Mouse (Mus musculus): ENCODE measurements around the gene 1110008P14Rik.
A peak's percentile ranks its signal among the peaks of the same experiment; 100 is the strongest.

The 1110008P14Rik gene

GRCm38 (mm10) chr2:32381775-32382223 is at the start of gene 1110008P14Rik:
Gene 1110008P14Rik (minus strand): TSS chr2:32381938.
- DNase-seq (ENCODE audit: low read depth) = no peak

GRCm38 (mm10) chr2:32430701-32431676 is 49.3 kb upstream of the 1110008P14Rik start:
- peak; percentile 79 for DNase-seq (ENCODE audit: low read depth)

- no peak for DNase-seq (ENCODE audit: low read depth)
Measured at GRCm38 (mm10) chr2:32429215-32429891, 47.6 kb upstream of the 1110008P14Rik start.

DNA sequence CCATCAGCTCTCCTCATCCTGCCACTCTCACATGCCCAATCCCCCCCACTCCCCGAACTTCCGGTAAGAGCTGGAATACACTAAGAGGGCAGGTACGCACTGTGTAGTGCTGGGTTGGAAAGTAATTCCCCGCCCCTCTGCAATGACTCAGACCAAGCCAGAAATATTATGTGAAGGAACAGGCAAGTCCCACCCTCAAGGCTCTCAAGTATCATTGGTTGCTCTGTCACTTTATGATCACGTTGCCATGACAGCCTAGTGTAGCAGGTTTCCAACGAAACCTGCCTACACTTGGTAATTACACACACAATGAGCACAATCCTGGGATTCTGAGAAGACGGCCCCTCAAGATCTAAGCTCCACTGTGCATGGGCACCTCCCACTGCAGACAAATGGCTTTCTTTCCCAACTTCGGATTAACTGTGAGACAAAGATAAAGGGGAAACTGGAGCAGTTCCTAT is 46.6 kb upstream of the 1110008P14Rik start:
- no peak for DNase-seq (ENCODE audit: low read depth)

DNA sequence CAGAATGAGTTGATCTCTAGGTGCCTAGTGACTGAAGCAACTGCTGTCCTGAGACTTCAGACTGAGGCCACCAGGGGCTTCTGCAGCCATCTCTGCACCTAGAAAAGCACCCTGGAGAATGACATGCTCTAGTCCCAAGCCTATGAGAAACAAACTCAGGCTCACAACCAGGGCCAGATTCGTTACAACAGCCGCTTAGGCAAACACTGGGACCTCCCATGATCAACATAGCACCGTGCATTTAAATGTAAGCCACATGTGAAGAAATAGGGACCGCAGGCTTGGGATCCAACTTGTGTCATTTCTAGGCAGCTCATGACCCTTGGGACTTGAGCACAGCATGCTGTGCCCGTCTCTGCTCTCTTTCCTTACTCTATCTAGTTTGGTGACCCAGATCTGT is 46.0 kb upstream of the 1110008P14Rik start:
- no peak for DNase-seq (ENCODE audit: low read depth)

- DNase-seq (ENCODE audit: low read depth) = no peak
Measured at GRCm38 (mm10) chr2:32426141-32426540, 44.4 kb upstream of the 1110008P14Rik start.

DNA sequence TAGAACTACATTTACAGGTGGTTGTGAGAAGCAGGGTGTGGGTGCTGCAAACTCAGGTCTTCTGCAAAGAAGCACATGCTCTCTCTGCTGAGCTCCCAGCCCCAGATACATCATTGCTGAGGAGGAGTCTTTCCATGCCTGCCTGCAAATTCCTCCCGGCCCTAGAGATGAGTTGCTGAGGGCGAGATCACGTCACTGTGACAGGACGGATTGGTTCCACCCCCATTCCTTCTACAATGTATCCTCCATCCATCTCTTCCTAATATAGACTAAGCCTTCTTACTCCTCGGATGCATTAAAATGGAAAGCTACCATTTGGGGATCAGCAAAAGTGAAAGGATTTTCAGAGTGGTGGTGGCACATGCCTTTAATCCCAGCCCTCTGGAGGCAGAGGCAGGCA is 43.8 kb upstream of the 1110008P14Rik start:
- no peak for DNase-seq (ENCODE audit: low read depth)

DNA sequence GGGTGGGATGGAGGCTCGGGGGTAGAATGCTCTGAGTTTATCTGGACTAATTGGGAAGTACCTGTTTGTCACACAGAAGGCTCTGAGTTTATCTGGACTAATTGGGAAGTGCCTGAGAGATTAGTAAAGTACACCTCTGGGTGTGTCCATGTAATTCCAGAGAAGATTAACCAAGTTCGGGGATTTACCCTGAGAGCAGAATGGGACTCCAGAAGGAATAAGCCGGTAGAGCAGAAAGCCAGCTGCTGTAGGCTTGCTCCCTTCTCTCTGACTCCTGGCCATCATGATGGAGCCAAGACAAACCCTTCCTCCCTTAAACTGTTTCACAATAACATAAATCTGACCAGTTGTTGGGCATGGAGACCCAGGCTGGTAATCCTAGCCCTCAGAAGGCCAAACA is 43.1 kb upstream of the 1110008P14Rik start:
- no peak for DNase-seq (ENCODE audit: low read depth)

DNA sequence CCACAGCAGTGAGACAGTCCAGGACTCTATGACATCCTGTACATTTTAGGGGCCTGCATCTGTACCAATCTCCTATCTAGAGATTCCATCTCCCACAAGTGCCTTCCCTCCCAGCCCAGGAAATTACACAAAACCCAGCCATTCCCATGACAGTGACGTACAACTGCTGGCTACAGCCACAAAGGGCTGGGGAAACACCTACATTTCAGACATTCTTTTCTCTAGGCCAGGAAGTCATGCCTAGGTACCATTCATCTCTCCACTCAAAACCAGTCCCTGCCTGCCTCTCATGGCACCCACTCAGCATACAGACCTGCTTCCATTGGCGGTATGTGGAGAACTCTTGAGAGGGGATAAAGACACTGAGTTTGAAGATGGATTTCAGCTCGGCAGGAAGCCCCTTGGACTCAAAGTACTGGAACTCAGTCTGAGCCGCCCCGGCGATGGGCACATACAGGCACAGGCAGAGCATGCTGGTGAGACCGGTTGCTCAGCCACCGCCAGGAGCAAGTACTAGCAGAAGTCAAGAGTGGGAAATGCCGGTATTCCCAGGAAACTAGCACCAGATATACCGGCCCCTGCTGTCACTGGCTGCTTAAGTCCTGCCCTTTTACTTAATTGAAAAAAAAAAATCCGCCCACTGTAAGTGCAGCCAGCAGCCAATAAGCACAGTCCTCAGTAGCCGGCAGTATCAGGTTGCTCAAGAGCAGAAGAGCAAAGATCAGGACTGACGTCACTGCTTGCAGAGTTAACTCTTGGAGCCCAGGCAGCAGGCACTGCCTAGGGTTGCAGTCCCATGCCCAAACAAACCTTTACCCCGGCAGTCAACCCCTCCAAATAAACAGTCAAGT is 42.0 kb upstream of the 1110008P14Rik start:
- no peak for DNase-seq (ENCODE audit: low read depth)

DNA sequence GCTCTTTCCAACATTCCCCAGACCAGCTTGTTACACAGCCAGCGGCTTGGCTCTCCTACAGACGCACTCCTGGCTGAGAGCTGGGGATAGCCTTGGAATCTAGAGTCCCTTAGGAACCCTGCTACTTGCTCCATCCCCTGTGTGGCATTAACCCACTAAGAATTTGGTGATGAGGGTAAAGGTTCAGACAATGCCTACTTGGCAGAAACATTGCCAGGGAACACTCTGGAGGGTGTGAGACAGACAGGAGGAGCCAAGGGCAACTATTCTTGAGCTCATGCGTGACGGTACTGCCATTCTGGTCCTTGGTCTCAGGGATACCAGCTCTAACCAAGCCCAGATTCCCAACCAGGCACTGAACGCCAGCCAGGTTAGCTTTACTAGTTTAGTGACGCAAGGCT is 40.1 kb upstream of the 1110008P14Rik start:
- DNase-seq (ENCODE audit: low read depth) = no peak

GRCm38 (mm10) chr2:32420647-32421046 is 38.9 kb upstream of the 1110008P14Rik start:
- no peak for DNase-seq (ENCODE audit: low read depth)

GRCm38 (mm10) chr2:32420066-32420608 is 38.4 kb upstream of the 1110008P14Rik start:
- DNase-seq (ENCODE audit: low read depth) = no peak

DNA sequence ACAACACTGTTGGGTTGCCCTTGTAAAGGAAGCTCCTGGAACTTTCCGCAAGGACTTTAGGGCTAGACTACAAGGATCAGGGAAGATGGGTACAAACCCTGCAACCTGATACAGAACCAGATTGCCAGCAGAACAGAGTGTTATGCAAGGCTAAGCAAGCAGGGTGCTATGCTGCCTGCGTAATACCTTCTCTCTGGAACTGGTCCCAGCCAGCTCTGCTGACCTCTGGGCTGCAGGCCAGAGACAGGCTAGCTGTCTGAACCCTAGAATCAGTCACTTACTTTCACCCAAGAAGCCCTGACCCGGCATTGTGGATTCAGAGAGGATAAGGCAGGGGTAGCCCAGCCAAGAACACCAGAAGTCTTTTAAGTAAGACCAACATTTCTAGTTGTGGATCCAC is 37.6 kb upstream of the 1110008P14Rik start:
- DNase-seq (ENCODE audit: low read depth) = peak; percentile 82

- DNase-seq (ENCODE audit: low read depth) = no peak
Measured at GRCm38 (mm10) chr2:32418430-32419151, 36.9 kb upstream of the 1110008P14Rik start.

DNA sequence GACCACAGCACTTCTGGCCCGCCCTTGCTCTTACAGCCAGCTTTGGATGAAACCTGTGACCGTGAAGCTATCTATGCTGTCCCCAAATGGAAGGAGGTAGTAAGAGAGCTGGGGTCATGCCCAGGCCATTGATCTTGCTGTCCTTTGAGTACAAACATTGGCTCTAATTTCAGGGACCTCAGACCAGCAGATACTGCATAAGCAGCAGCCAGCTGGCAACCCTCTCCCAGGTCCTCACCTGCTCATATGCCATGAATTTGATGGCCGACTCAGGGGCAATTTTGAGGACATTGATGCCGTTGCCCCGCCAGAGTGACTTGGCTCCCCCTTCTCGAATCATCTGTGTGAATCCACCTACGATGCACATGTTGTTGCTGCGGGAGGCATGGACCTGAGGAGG is 35.7 kb upstream of the 1110008P14Rik start:
- no peak for DNase-seq (ENCODE audit: low read depth)

DNA sequence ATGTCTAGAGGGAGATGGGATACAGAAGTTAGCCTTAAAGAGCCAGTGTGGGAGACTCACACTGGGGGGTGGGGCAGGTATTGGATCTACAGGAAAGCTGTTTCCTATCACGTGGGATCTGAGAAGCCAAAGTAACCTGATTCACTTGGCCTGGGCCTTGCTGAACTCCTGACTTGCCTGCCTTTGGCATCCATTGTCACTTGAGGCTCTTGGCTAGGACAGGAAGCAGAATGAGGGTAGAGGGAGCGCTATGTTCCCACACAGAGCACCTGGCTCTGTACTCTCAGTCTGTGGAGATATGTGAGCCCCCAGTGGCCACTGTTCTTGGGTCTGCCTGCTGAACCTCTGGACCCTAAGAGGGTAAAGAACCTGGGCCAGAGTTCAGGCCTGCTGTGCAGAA is 34.8 kb upstream of the 1110008P14Rik start:
- DNase-seq (ENCODE audit: low read depth) = no peak

DNA sequence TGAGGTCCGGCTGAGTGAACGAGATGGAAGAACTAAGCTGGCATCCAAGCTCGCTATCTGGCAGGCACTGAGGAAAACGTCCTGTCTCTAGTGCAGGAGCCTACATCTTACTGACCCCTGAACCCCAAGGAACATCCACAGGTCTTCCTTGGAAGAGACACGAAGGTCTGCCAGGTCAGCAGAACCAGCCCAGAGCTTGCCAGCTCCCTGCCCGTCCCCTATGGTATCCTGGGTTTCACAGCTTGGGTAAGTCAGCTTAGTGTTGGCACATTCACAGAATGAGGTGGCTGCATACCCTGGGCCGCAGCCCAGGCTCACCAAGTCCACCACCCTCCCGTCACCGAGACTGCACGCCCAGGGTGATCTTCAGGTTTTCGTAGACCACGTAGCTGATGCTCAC is 34.1 kb upstream of the 1110008P14Rik start:
- DNase-seq (ENCODE audit: low read depth) = no peak

GRCm38 (mm10) chr2:32413936-32414335 is 32.2 kb upstream of the 1110008P14Rik start:
- no peak for DNase-seq (ENCODE audit: low read depth)

DNA sequence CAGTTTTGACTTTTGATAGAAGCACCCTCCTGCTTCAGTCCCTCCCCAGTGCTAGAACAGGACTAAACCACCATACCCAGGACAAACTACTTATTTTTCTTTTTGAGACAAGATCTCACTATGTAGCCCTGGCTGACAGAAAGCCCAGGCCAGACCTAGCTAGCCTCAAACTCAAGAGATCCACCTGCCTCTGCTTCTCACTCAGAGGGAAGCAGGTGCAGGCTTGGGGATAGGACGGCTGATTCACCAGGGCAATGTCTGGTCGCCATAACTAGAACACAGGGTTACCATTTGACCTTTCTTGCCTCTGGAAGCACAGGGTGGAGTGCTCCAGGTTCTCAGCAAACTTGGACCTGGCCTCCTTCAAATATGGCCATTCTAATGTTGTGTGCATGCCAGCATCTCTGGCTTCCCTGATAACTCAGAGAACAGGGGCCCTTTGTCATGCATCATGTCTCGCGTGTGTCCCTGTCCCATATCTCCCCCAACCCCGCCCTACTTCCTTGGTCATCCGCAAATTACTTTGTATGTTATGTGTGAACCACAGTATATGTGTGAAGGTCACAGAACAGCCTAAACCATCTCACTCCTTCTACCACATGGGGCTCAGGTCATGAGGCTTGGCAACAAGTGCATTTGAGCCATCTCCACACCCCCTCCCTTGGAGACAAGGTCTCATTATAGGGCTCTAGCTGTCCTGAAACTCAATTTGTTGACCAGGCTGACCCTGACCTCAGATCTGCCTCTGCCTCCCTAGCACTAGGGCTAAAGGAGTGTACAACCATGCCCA is 31.2 kb upstream of the 1110008P14Rik start:
- no peak for DNase-seq (ENCODE audit: low read depth)

GRCm38 (mm10) chr2:32411407-32411806 is 29.7 kb upstream of the 1110008P14Rik start:
- DNase-seq (ENCODE audit: low read depth) = no peak

Measured in fibroblast of lung, adult 2 months (primary cell).